Mouse (Mus musculus) MEL (cell line): ENCODE results near the gene Vmn1r11. TPM values are rescaled to one million over a fixed set of nuclear protein-coding genes. Genes with fewer than 3 reads are reported as not detected.

ENCODE experiments used
- DNase-seq: peaks from one replicate; pipeline ENCODE4 v3.0.0; 2011; ENCODE audit warnings: low read depth, low spot score
- H3K27ac ChIP-seq: 2 replicates; pipeline ENCODE4 v1.5.1; 2012; ENCODE audit warnings: low read depth, mild to moderate bottlenecking, control low read depth, low read length, moderate library complexity; ENCODE audit not compliant: control insufficient read depth
- H3K27me3 ChIP-seq, 2 experiments: fragments of 150-350 bp in 1 of 2; sonication (generic) in 1 of 2; 2 replicates each; pipeline ENCODE4 v1.6.1; 2012; ENCODE audit warnings: low read length in 2 of 2, mild to moderate bottlenecking in 2 of 2, improper control_type of control experiment in 1 of 2, moderate library complexity in 1 of 2; ENCODE audit not compliant: insufficient read depth in 2 of 2, control insufficient read depth in 1 of 2
- H3K36me3 ChIP-seq, 2 experiments: 2 replicates each; pipeline ENCODE4 v1.6.1; 2012 to 2014; ENCODE audit warnings: low read length in 2 of 2, improper control_type of control experiment in 1 of 2, inconsistent platforms in 1 of 2, mild to moderate bottlenecking in 1 of 2; ENCODE audit not compliant: insufficient read depth in 2 of 2, control insufficient read depth in 1 of 2
- H3K4me1 ChIP-seq, 2 experiments: fragments of 150-350 bp in 1 of 2; sonication (generic) in 1 of 2; 2 replicates each; pipeline ENCODE4 v1.6.1; 2012; ENCODE audit warnings: low read length in 2 of 2, improper control_type of control experiment in 1 of 2, mild to moderate bottlenecking in 1 of 2; ENCODE audit not compliant: insufficient read depth in 2 of 2, control insufficient read depth in 1 of 2
- H3K4me3 ChIP-seq, 2 experiments: fragments of 150-350 bp in 1 of 2; sonication (generic) in 1 of 2; 2 replicates each; pipeline ENCODE4 v1.5.1; 2012; ENCODE audit warnings: low read depth in 2 of 2, low read length in 2 of 2, mild to moderate bottlenecking in 2 of 2, moderate library complexity in 2 of 2, control low read depth in 1 of 2, improper control_type of control experiment in 1 of 2; ENCODE audit not compliant: control insufficient read depth in 1 of 2, insufficient read depth in 1 of 2
- H3K79me2 ChIP-seq: 2 replicates; pipeline ENCODE4 v1.6.1; 2012; ENCODE audit warnings: mild to moderate bottlenecking, low read length, moderate library complexity; ENCODE audit not compliant: control insufficient read depth, poor library complexity, insufficient read depth
- H3K9ac ChIP-seq: 2 replicates; pipeline ENCODE4 v1.6.1; 2012; ENCODE audit warnings: low read depth, mild to moderate bottlenecking, control low read depth, low read length, moderate library complexity; ENCODE audit not compliant: control insufficient read depth, poor library complexity, severe bottlenecking
- H3K9me3 ChIP-seq: fragments of 150-350 bp; sonication (generic); replicated peaks from 2 replicates; pipeline ENCODE4 v1.6.1; 2012; ENCODE audit warnings: mild to moderate bottlenecking, low read length, improper control_type of control experiment, moderate library complexity; ENCODE audit not compliant: insufficient read depth
- BHLHE40 ChIP-seq: IDR thresholded peaks from 2 replicates; pipeline ENCODE4 v1.6.1; 2012; ENCODE audit warnings: low read depth, mild to moderate bottlenecking, inconsistent platforms, low read length, improper control_type of control experiment, borderline replicate concordance
- CHD1 ChIP-seq: IDR thresholded peaks from 2 replicates; pipeline ENCODE4 v1.6.1; 2012; ENCODE audit warnings: low read depth, mild to moderate bottlenecking, inconsistent platforms, low read length, improper control_type of control experiment
- CHD2 ChIP-seq: IDR thresholded peaks from 2 replicates; pipeline ENCODE4 v1.6.1; 2011; ENCODE audit warnings: low read length, improper control_type of control experiment
- CTCF ChIP-seq, 3 experiments: IDR thresholded peaks in 2 of 3; conservative IDR thresholded peaks in 1 of 3; 2 replicates each; pipeline ENCODE4 v1.5.1; 2011 to 2012; ENCODE audit warnings: low read length in 3 of 3, low read depth in 2 of 3, mild to moderate bottlenecking in 2 of 3, improper control_type of control experiment in 1 of 3, inconsistent platforms in 1 of 3, mixed read lengths in 1 of 3, moderate library complexity in 1 of 3; ENCODE audit not compliant: control insufficient read depth in 1 of 3, insufficient read depth in 1 of 3, poor library complexity in 1 of 3, severe bottlenecking in 1 of 3
- ELF1 ChIP-seq: IDR thresholded peaks from 2 replicates; pipeline ENCODE4 v1.6.1; 2014; ENCODE audit warnings: low read depth, mild to moderate bottlenecking, inconsistent platforms, low read length, improper control_type of control experiment, moderate library complexity
- EP300 ChIP-seq, 2 experiments: IDR thresholded peaks; 2 replicates each; pipeline ENCODE4 v1.6.1; 2011; ENCODE audit warnings: improper control_type of control experiment in 2 of 2, low read length in 2 of 2, low read depth in 1 of 2, mild to moderate bottlenecking in 1 of 2
- GATA1 ChIP-seq: IDR thresholded peaks from 2 replicates; pipeline ENCODE4 v1.6.1; 2011; ENCODE audit warnings: low read depth, low read length, improper control_type of control experiment
- HCFC1 ChIP-seq: IDR thresholded peaks from 2 replicates; pipeline ENCODE4 v1.6.1; 2012; ENCODE audit warnings: low read depth, mild to moderate bottlenecking, inconsistent platforms, low read length, improper control_type of control experiment, moderate library complexity
- KAT2A ChIP-seq: conservative IDR thresholded peaks from 2 replicates; pipeline ENCODE4 v1.6.1; 2012; ENCODE audit warnings: low read depth, low read length, improper control_type of control experiment, inconsistent platforms
- MAFK ChIP-seq: IDR thresholded peaks from 2 replicates; pipeline ENCODE4 v1.6.1; 2011; ENCODE audit warnings: low read depth, mild to moderate bottlenecking, low read length, improper control_type of control experiment, borderline replicate concordance
- MAZ ChIP-seq: IDR thresholded peaks from 2 replicates; pipeline ENCODE4 v1.6.1; 2012; ENCODE audit warnings: low read depth, mild to moderate bottlenecking, inconsistent platforms, low read length, improper control_type of control experiment
- MXI1 ChIP-seq: IDR thresholded peaks from 2 replicates; pipeline ENCODE4 v1.6.1; 2011; ENCODE audit warnings: mild to moderate bottlenecking, low read depth, low read length, improper control_type of control experiment
- MYC ChIP-seq: IDR thresholded peaks from 2 replicates; pipeline ENCODE4 v1.6.1; 2011; ENCODE audit warnings: low read depth, mild to moderate bottlenecking, low read length, improper control_type of control experiment, moderate library complexity
- NRF1 ChIP-seq: IDR thresholded peaks from 2 replicates; pipeline ENCODE4 v1.6.1; 2014; ENCODE audit warnings: low read depth, mild to moderate bottlenecking, inconsistent platforms, low read length, improper control_type of control experiment, moderate library complexity; ENCODE audit not compliant: poor library complexity, insufficient read depth, severe bottlenecking
- POLR2AphosphoS2 ChIP-seq: IDR thresholded peaks from 2 replicates; pipeline ENCODE4 v1.6.1; 2011; ENCODE audit warnings: low read length, improper control_type of control experiment
- POLR2AphosphoS5 ChIP-seq: IDR thresholded peaks from 2 replicates; pipeline ENCODE4 v1.6.1; 2012; ENCODE audit warnings: low read depth, borderline replicate concordance, mild to moderate bottlenecking, inconsistent platforms, low read length, moderate library complexity, mixed read lengths
- RAD21 ChIP-seq: IDR thresholded peaks from 2 replicates; pipeline ENCODE4 v1.6.1; 2011; ENCODE audit warnings: mild to moderate bottlenecking, low read depth, low read length, improper control_type of control experiment
- RCOR1 ChIP-seq: IDR thresholded peaks from 2 replicates; pipeline ENCODE4 v1.6.1; 2012; ENCODE audit warnings: low read depth, mild to moderate bottlenecking, inconsistent platforms, low read length, improper control_type of control experiment
- SIN3A ChIP-seq: IDR thresholded peaks from 2 replicates; pipeline ENCODE4 v1.6.1; 2012; ENCODE audit warnings: low read length, improper control_type of control experiment, inconsistent platforms
- SMC3 ChIP-seq: IDR thresholded peaks from 2 replicates; pipeline ENCODE4 v1.6.1; 2011; ENCODE audit warnings: low read depth, low read length, improper control_type of control experiment
- UBTF ChIP-seq: IDR thresholded peaks from 2 replicates; pipeline ENCODE4 v1.6.1; 2012; ENCODE audit warnings: low read depth, mild to moderate bottlenecking, inconsistent platforms, low read length, improper control_type of control experiment, moderate library complexity, borderline replicate concordance; ENCODE audit not compliant: insufficient read depth
- USF2 ChIP-seq, 2 experiments: IDR thresholded peaks; 2 replicates each; pipeline ENCODE4 v1.6.1; 2011 to 2012; ENCODE audit warnings: improper control_type of control experiment in 2 of 2, low read length in 2 of 2, borderline replicate concordance in 1 of 2, inconsistent platforms in 1 of 2, low read depth in 1 of 2, mild to moderate bottlenecking in 1 of 2; ENCODE audit not compliant: insufficient read depth in 1 of 2
- ZC3H11A ChIP-seq: IDR thresholded peaks from 2 replicates; pipeline ENCODE4 v1.6.1; 2012; ENCODE audit warnings: low read depth, mild to moderate bottlenecking, inconsistent platforms, low read length, improper control_type of control experiment
- ZMIZ1 ChIP-seq: IDR thresholded peaks from 2 replicates; pipeline ENCODE4 v1.6.1; 2012; ENCODE audit warnings: low read depth, mild to moderate bottlenecking, inconsistent platforms, low read length, improper control_type of control experiment, moderate library complexity
- polyA plus RNA-seq, 2 experiments: library from polyadenylated mRNA; stranded (reverse) in 1 of 2; unstranded in 1 of 2; fragments of >175 nt in 1 of 2; fragments of >200 nt in 1 of 2; gene quantifications; 2 replicates each; pipeline versions ENCODE4 v1.2.1 to v1.2.4; 2012; ENCODE audit warnings: low replicate concordance in 2 of 2, low read depth in 1 of 2; ENCODE audit not compliant: insufficient read length in 2 of 2, insufficient read depth in 1 of 2, missing spikeins in 1 of 2
- total RNA-seq: library from RNA; depleted of rRNA; stranded (reverse); fragments of 300-350 nt; gene quantifications from 2 replicates; pipeline ENCODE4 v1.2.3, GENCODE M21; 2012; rRNA removed

Vmn1r11 gene
- total RNA-seq, result not detected in 2 replicates
- not detected for polyA plus RNA-seq

- no peaks in the 10 kb centered on the region for H3K9me3 ChIP-seq
- no peak within 1 kb of the TSS for H3K27ac ChIP-seq
- H3K4me3 ChIP-seq, result no peak within 1 kb of the TSS
- no peaks in the 10 kb centered on the region for H3K79me2 ChIP-seq
- H3K9ac ChIP-seq, result no peak within 1 kb of the TSS
- no peak for DNase-seq
- H3K4me1 ChIP-seq, result no peaks in the 10 kb centered on the region
- H3K36me3 ChIP-seq, result no peaks in the 10 kb centered on the region
- no peak for TF ChIP-seq KAT2A
- TF ChIP-seq CHD1, result no peak
- TF ChIP-seq MXI1, result no peak
- no peak for TF ChIP-seq MAFK
- no peak for TF ChIP-seq GATA1
- no peak for TF ChIP-seq CHD2
- no peak for TF ChIP-seq ZMIZ1
- no peak for TF ChIP-seq BHLHE40
- no peak for TF ChIP-seq NRF1
- no peak for TF ChIP-seq HCFC1
- no peak for TF ChIP-seq USF2 (IDR thresholded peaks at IDR 0.05; ENCODE audit: borderline replicate concordance in 1 of 2, insufficient read depth in 1 of 2, low read depth in 1 of 2, low read length in 2 of 2)
- TF ChIP-seq CTCF (IDR thresholded peaks at IDR 0.05 in 2 of 3, conservative IDR thresholded peaks at IDR 0.05 in 1 of 3; ENCODE audit: control insufficient read depth in 1 of 3, insufficient read depth in 1 of 3, low read depth in 2 of 3, low read length in 3 of 3, poor library complexity in 1 of 3, severe bottlenecking in 1 of 3), result no peak
- no peak for TF ChIP-seq EP300 (IDR thresholded peaks at IDR 0.05; ENCODE audit: low read depth in 1 of 2, low read length in 2 of 2)
- no peak for TF ChIP-seq MYC
- no peaks in the 10 kb centered on the region for H3K27me3 ChIP-seq
These were observed at the start of gene Vmn1r11 for GRCm38 (mm10) chr6:57133155-57133554. Gene Vmn1r11, plus strand, starts transcription at chr6:57133455.

GRCm38 (mm10) chr6:57106358-57106757 lies 26.9 kb upstream of the Vmn1r11 start:
- DNase-seq, result peak; percentile 42
- H3K79me2 ChIP-seq, result no peaks in the 10 kb centered on the region
- TF ChIP-seq SMC3 (peak; percentile 67), ZC3H11A (peak; percentile 46), ZMIZ1 (no peak), SIN3A (no peak), RCOR1 (no peak), POLR2AphosphoS2 (no peak), NRF1 (no peak), MXI1 (no peak), RAD21 (peak; percentile 57), CTCF (IDR thresholded peaks at IDR 0.05 in 2 of 3, conservative IDR thresholded peaks at IDR 0.05 in 1 of 3; ENCODE audit: control insufficient read depth in 1 of 3, insufficient read depth in 1 of 3, low read depth in 2 of 3, low read length in 3 of 3, poor library complexity in 1 of 3, severe bottlenecking in 1 of 3) (peak; percentile 12 to 57 (median 35); a peak in 4 of 6 replicates), MAZ (no peak), UBTF (no peak), POLR2AphosphoS5 (no peak), ELF1 (no peak)
- no peaks in the 10 kb centered on the region for H3K27me3 ChIP-seq
- no peaks in the 10 kb centered on the region for H3K9me3 ChIP-seq
- H3K4me1 ChIP-seq, result no peaks in the 10 kb centered on the region
- no peaks in the 10 kb centered on the region for H3K36me3 ChIP-seq
- H3K27ac ChIP-seq, result no peak overlapping the region
- H3K9ac ChIP-seq, result no peak overlapping the region
- H3K4me3 ChIP-seq, result no peak overlapping the region
